Mouse (Mus musculus): Measurements from ENCODE around the gene Anp32b.
A peak's percentile ranks its signal among the peaks of the same experiment; 100 is the strongest.

The Anp32b gene

DNA sequence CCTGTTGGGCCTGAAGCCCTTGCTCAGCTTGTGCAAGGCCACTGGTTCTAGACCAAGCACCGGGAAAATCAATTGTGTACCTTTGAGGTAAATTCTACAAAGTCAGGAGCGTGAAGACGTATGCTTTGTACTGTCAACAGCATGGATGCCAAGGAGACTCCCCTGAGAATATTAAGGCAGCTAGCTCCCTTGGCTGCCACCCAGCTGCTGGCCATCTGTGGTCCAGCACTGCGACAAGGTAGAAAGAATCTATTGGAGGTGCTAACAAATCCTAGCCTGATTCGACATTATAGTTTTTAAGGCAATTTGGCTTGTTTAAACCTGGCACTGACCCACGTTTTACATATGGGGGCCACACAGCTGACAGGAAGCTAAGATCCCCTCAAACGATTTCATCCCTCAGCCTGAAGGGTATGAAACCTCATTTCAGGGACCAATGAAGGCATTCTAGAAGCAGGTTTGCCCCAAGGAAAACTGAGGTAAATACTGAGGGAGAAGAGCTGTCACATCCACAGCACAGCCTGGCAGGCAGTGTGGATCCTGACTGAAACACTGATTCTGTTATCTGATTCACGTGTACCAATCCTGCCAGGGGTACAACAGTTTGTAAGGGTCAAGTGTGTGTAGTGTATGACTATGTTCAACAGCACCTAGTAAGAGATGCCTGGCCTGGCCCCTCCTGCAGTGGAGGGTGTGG lies 54.8 kb downstream of the Anp32b start:
- no peak for DNase-seq

GRCm38 (mm10) chr4:46506801-46507610 lies 56.3 kb downstream of the Anp32b start:
- peak; percentile 97 to 99 for DNase-seq

DNA sequence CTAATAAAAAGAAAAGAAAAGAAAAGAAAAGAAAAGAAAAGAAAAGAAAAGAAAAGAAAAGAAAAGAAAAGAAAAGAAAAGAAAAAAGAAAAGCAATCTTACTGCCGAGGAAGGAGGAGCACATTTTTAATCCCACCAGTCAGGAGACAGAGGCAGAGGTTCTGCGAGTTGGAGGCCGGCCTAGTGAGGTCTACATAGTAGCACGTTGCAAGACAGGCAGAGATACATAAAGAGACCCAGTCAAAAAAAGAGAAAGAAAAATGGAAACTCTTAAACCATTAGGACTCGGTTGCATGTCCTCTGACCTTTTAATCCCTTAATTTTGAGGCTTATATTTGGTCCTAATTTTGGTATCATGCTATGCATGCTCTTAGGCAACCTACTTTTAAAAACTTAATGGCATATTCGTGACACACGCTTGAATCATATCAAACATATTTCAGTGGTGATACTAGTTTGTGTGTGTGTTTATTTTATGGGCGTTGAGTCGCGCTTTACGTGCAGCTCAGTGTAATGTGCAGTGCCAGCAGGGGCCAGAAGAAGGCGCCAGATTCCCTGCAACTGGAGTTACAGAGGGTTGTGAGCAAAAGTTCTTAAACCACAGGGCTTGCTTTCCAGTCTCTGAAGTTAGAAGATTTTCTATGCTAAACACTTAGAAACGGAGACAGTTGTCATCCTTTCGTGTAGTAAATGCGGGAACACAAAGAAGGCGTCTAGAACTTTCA lies 57.2 kb downstream of the Anp32b start:
- DNase-seq = peak; percentile 92 to 94

GRCm38 (mm10) chr4:46520491-46520890 lies 69.8 kb downstream of the Anp32b start:
- no peak for DNase-seq

- DNase-seq = no peak
Observed at GRCm38 (mm10) chr4:46521457-46521856, 70.8 kb downstream of the Anp32b start.

All from kidney, postnatal 4 days (tissue).